ENCODE assay signal across 8 mouse cellular contexts in the genomic region with DNA sequence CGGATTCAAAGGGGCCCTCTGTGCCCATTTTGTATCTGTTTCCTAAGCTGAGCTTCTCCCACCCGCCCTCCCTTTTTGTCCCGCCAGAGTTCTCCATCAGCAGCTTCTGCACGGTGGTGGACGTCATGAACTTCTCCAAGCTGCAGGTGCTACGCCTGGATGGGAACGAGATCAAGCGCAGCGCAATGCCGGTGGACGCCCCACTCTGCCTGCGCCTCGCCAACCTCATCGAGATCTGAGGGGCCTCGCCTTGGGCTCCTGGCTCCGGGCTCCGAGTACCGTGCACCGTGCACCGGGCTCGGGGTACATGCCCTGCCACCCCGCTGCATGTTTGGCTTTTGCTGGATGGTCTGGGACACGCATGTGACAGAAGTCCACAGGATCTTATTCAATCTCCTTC. TPM values are rescaled to one million over a fixed set of nuclear protein-coding genes. Genes with fewer than 3 reads are reported as not detected.
A peak's percentile ranks its signal among the peaks of the same experiment; 100 is the strongest.
DNase-seq lines count a peak whose midpoint lies in the region; ATAC-seq and TF ChIP-seq lines count a peak whose summit lies in the region.

No protein-coding gene starts in this region.

- H3K27ac ChIP-seq in heart, embryonic 12.5 days (ENCODE audit: poor library complexity, severe bottlenecking), result no peak overlapping the region
- no peak overlapping the region for H3K27ac ChIP-seq in ES-Bruce4 (ENCODE audit: insufficient read depth, low read length)
- no peak overlapping the region for H3K27ac ChIP-seq in hindbrain, embryonic 11.5 days (ENCODE audit: low read depth, low read length)
- no peak overlapping the region for H3K27ac ChIP-seq in liver, postnatal 0 days (ENCODE audit: low read depth)

- intact Hi-C loops in heart, postnatal 10 days (cut with DNase I), result loop anchor here (1.0 to 2.0 kb wide), 3 partner anchors 85 to 310 kb away; no protein-coding TSS in a partner anchor
- intact Hi-C loops in left cerebral cortex, postnatal 4 days (cut with DNase I), result loop anchor here (10.0 kb wide), 1 partner anchor 412 kb away; no protein-coding TSS in a partner anchor

- H3K4me2 ChIP-seq in heart, embryonic 12.5 days, result peak overlapping the region; percentile 71
- peak overlapping the region; percentile 47 for H3K4me2 ChIP-seq in hindbrain, embryonic 11.5 days (replicated peaks; ENCODE audit: low read depth, low read length)
- H3K4me2 ChIP-seq in liver, postnatal 0 days (ENCODE audit: low read depth, low read length), result peak overlapping the region; percentile 49

- no peak for DNase-seq in heart, postnatal 10 days
- DNase-seq in hindbrain, embryonic 11.5 days (ENCODE audit: low spot score), result no peak
- DNase-seq in liver, postnatal 0 days, result no peak
- DNase-seq in left cerebral cortex, postnatal 4 days, result no peak
- DNase-seq in right cerebral cortex, postnatal 10 days (ENCODE audit: low spot score in 2 of 2), result no peak
- no peak for DNase-seq in layer of hippocampus, adult 9-11 months

- H3K4me1 ChIP-seq in heart, embryonic 12.5 days (replicated peaks), result peaks cover 26% of the 10 kb centered on the region
- no peaks in the 10 kb centered on the region for H3K4me1 ChIP-seq in ES-Bruce4 (ENCODE audit: control insufficient read depth, insufficient read depth, low read length)
- no peaks in the 10 kb centered on the region for H3K4me1 ChIP-seq in hindbrain, embryonic 11.5 days (replicated peaks; ENCODE audit: control insufficient read depth, insufficient read depth, low read length)
- no peaks in the 10 kb centered on the region for H3K4me1 ChIP-seq in liver, postnatal 0 days (ENCODE audit: insufficient read depth)

- peak overlapping the region; percentile 64 for H3K9ac ChIP-seq in heart, embryonic 12.5 days
- H3K9ac ChIP-seq in ES-Bruce4 (ENCODE audit: low read depth, poor library complexity, severe bottlenecking), result peak overlapping the region; percentile 31
- peak overlapping the region; percentile 35 for H3K9ac ChIP-seq in hindbrain, embryonic 11.5 days (ENCODE audit: low read depth, low read length)
- H3K9ac ChIP-seq in liver, postnatal 0 days (replicated peaks), result no peak overlapping the region

- 41% methylated on average over 23 of the region's 23 CpGs for WGBS in heart, embryonic 12.5 days
- WGBS in hindbrain, embryonic 11.5 days, result 26% methylated on average over 23 of the region's 23 CpGs
- 29% methylated on average over 23 of the region's 23 CpGs for WGBS in liver, postnatal 0 days (ENCODE audit: insufficient replicate concordance)

- ATAC-seq in heart, embryonic 12.5 days (ENCODE audit: insufficient number of reproducible peaks, low FRiP score), result no peak
- peak; percentile 50 for ATAC-seq in hindbrain, embryonic 11.5 days (ENCODE audit: low FRiP score)
- no peak for ATAC-seq in liver, postnatal 0 days

- H3K9me3 ChIP-seq in heart, embryonic 12.5 days (replicated peaks), result no peaks in the 10 kb centered on the region
- no peaks in the 10 kb centered on the region for H3K9me3 ChIP-seq in ES-Bruce4 (replicated peaks; ENCODE audit: control insufficient read depth, insufficient read depth, low read length, poor library complexity, severe bottlenecking)
- H3K9me3 ChIP-seq in hindbrain, embryonic 11.5 days (ENCODE audit: control insufficient read depth, low read length), result no peaks in the 10 kb centered on the region
- H3K9me3 ChIP-seq in liver, postnatal 0 days (ENCODE audit: low read length), result no peaks in the 10 kb centered on the region

- TF ChIP-seq CTCF in ES-Bruce4 (IDR thresholded peaks at IDR 0.05; ENCODE audit: low read depth, low read length), result no peak
- TF ChIP-seq CTCF in liver, postnatal 0 days (IDR thresholded peaks at IDR 0.05; ENCODE audit: low read depth), result no peak

- H3K36me3 ChIP-seq in heart, embryonic 12.5 days, result no peaks in the 10 kb centered on the region
- no peaks in the 10 kb centered on the region for H3K36me3 ChIP-seq in ES-Bruce4 (ENCODE audit: control insufficient read depth, insufficient read depth, low read length, poor library complexity, severe bottlenecking)
- H3K36me3 ChIP-seq in hindbrain, embryonic 11.5 days (ENCODE audit: control insufficient read depth, insufficient read depth, low read length), result no peaks in the 10 kb centered on the region
- H3K36me3 ChIP-seq in liver, postnatal 0 days (replicated peaks; ENCODE audit: insufficient read depth, low read length), result no peaks in the 10 kb centered on the region

- no peak for TF ChIP-seq EP300 in ES-Bruce4 (IDR thresholded peaks at IDR 0.05; ENCODE audit: insufficient read depth, low read depth, low read length)
- no peak for TF ChIP-seq EP300 in liver, postnatal 0 days (IDR thresholded peaks at IDR 0.05; ENCODE audit: low read depth)

- no peak for TF ChIP-seq POLR2A in ES-Bruce4 (IDR thresholded peaks at IDR 0.05; ENCODE audit: insufficient read depth, low read length)

- H3K4me3 ChIP-seq in heart, embryonic 12.5 days, result peak overlapping the region; percentile 31
- H3K4me3 ChIP-seq in ES-Bruce4 (ENCODE audit: low read depth, low read length), result peak overlapping the region; percentile 32
- H3K4me3 ChIP-seq in hindbrain, embryonic 11.5 days (ENCODE audit: low read depth, low read length), result 0 out of 2 replicates have a peak overlapping the region, but pooled peaks have one; percentile 2
- no peak overlapping the region for H3K4me3 ChIP-seq in liver, postnatal 0 days (ENCODE audit: low read depth, low read length)

- H3K27me3 ChIP-seq in heart, embryonic 12.5 days (replicated peaks), result peaks cover 17% of the 10 kb centered on the region; the same call in 1 of the 2 replicates
- no peaks in the 10 kb centered on the region for H3K27me3 ChIP-seq in ES-Bruce4 (ENCODE audit: control insufficient read depth, insufficient read depth, low read length, poor library complexity, severe bottlenecking)
- H3K27me3 ChIP-seq in hindbrain, embryonic 11.5 days (ENCODE audit: control insufficient read depth, insufficient read depth, low read length), result 0 out of 2 replicates have a peak, but pooled peaks cover 2% of the 10 kb centered on the region
- no peaks in the 10 kb centered on the region for H3K27me3 ChIP-seq in liver, postnatal 0 days (ENCODE audit: insufficient read depth, low read length)

RNA-seq across cellular contexts. Expression of gene Fmod, which starts 9.3 kb away (rescaled TPM):
- 15.7 and 17.5 TPM in 2 replicates for polyA plus RNA-seq in heart, embryonic 12.5 days (2016; fragmentation: Nextera tagmentation; extraction: Ambion mirVana)
- 10 to 100 TPM; 18.1 to 25.8 TPM for total RNA-seq in heart, postnatal 10 days (2021)
- not detected in 2 replicates for polyA plus RNA-seq in ES-Bruce4 (2011; ENCODE audit: insufficient read depth, insufficient read length, low read depth, missing spikeins)
- polyA plus RNA-seq in hindbrain, embryonic 11.5 days (2014; fragmentation: Nextera tagmentation; extraction: Ambion mirVana), result 7.0 and 10.1 TPM in 2 replicates
- polyA plus RNA-seq in liver, postnatal 0 days (2015; fragmentation: Nextera tagmentation; extraction: Ambion mirVana), result 1.6 TPM in 2 replicates
- total RNA-seq in left cerebral cortex, postnatal 4 days (2021), result 10 to 100 TPM; 19.0 to 20.0 TPM

RNA-seq across cellular contexts. Expression of gene Btg2, which starts 32.5 kb away (rescaled TPM):
- polyA plus RNA-seq in heart, embryonic 12.5 days (2016; fragmentation: Nextera tagmentation; extraction: Ambion mirVana), result 37.8 and 40.4 TPM in 2 replicates
- 10 to 100 TPM; 30.3 to 32.9 TPM for total RNA-seq in heart, postnatal 10 days (2021)
- polyA plus RNA-seq in ES-Bruce4 (2011; ENCODE audit: insufficient read depth, insufficient read length, low read depth, missing spikeins), result 109 and 112 TPM in 2 replicates
- 107 and 108 TPM in 2 replicates for polyA plus RNA-seq in hindbrain, embryonic 11.5 days (2014; fragmentation: Nextera tagmentation; extraction: Ambion mirVana)
- polyA plus RNA-seq in liver, postnatal 0 days (2015; fragmentation: Nextera tagmentation; extraction: Ambion mirVana), result 60.1 and 62.6 TPM in 2 replicates
- 1 to 10 TPM; 7.9 to 8.1 TPM for total RNA-seq in left cerebral cortex, postnatal 4 days (2021)
